Mouse (Mus musculus): ENCODE data around the gene Rundc3a. TPM values are rescaled to one million over a fixed set of nuclear protein-coding genes. Genes with fewer than 3 reads are reported as not detected.
A peak's percentile ranks its signal among the peaks of the same experiment; 100 is the strongest.
"Not testable (repeated sequence)": the region's sequence is repeated elsewhere in the genome, so short reads cannot be mapped to it uniquely, and the experiment has no call there.

Gene Rundc3a
- polyA plus RNA-seq, 1 experiment: 3.4 TPM

DNA sequence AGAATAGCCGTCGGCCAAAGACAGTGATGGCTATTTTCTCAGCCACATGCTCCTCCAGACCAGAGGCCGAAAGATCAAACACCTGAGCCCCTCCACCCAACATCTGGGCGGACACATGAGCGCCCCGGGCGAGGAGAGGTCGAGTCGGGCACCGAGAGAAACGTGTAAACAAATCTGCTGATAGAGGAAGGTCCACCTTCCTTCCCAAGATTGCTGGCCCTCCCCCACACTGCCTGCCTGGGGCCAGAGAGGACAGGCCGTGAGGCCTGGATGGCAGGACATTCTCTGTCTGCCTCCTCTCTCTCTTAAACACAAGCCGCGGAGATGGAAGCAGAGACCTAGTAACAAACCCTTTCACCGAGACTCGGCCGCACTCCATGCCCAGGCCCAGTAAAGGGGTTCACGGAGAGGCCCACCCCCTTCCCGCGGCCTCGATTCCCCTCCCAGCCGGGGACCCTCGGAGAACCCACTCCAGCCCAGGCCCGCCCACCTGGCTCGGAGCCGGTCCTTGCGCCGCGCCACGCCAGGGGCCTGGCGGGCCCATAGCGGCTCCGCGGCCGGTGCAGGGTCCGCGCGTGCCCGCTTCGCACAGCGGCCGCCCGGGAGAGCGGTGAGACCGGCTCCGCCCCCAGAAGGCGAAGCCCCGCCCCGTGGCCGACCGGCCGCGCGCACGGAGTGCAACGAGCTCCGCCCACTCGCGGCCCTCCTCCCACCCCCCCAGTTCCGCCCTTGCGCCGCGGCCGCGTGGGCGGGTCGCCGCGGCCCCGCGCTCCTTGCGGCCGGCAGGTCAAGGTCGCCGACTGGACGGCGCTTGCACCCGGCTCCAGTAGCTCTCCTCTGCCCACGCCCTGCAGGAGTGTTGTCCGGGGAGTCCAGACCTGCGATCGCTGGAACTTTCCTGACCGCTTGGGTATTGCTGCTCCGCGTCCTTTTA lies 14.0 kb downstream of the Rundc3a start:
- Histone ChIP-seq H3K27me3 (replicated peaks; ENCODE audit: control insufficient read depth, insufficient read depth, low read length) (no peaks in the 10 kb centered on the region), H3K4me1 (ENCODE audit: control insufficient read depth, insufficient read depth, low read length) (peaks cover 18% of the 10 kb centered on the region), H3K36me3 (ENCODE audit: control insufficient read depth, insufficient read depth, low read length) (peaks cover 6% of the 10 kb centered on the region), H3K27ac (ENCODE audit: insufficient read depth, low read depth, low read length) (peak overlapping the region; percentile 97), H3K4me3 (ENCODE audit: insufficient read depth, low read depth, low read length) (peak overlapping the region; percentile 81)
- WGBS: under 1% methylated on average over 85 of the region's 85 CpGs
- DNase-seq: peak; percentile 95
- TF ChIP-seq CTCF (conservative IDR thresholded peaks at IDR 0.05; ENCODE audit: insufficient read depth, insufficient read length, low read depth, low read length) (0 out of 2 replicates have a peak, but pooled peaks have one; percentile 0), POLR2A (IDR thresholded peaks at IDR 0.05; ENCODE audit: low read depth, low read length) (peak; percentile 24)

DNA sequence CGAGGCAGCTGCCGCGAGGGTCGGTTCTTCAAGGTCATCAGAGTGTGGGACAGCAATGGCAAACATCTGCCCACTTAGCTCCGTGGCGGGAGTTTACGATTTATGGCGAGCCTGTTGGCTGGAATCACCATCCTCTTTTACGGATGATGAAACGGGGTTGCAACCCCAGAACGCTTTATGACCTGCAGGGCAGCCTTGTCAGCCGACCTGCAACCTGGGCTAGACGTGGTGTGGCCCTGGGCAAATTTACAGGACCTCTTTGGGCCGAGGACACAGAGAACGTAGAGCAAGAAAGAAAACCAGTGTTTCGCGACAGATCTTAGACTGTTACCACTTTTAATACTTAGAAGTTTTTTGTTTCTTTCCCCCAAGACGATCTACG lies 14.6 kb downstream of the Rundc3a start, which contains the start of gene Slc25a39:
Gene Slc25a39, minus strand, starts transcription at position 113 of the 382 bp plus-strand sequence.
- Histone ChIP-seq H3K27me3 (replicated peaks; ENCODE audit: control insufficient read depth, insufficient read depth, low read length) (no peaks in the 10 kb centered on the region), H3K27ac (ENCODE audit: insufficient read depth, low read depth, low read length) (peak within 1 kb of the TSS; percentile 97), H3K36me3 (ENCODE audit: control insufficient read depth, insufficient read depth, low read length) (peaks cover 5% of the 10 kb centered on the region), H3K4me1 (ENCODE audit: control insufficient read depth, insufficient read depth, low read length) (peaks cover 18% of the 10 kb centered on the region), H3K4me3 (ENCODE audit: insufficient read depth, low read depth, low read length) (peak within 1 kb of the TSS; percentile 81)
- no peak for DNase-seq
- no peak for TF ChIP-seq POLR2A (IDR thresholded peaks at IDR 0.05; ENCODE audit: low read depth, low read length)
- TF ChIP-seq CTCF (conservative IDR thresholded peaks at IDR 0.05; ENCODE audit: insufficient read depth, insufficient read length, low read depth, low read length): no peak
- 0% methylated on average over 19 of the region's 19 CpGs for WGBS

DNA sequence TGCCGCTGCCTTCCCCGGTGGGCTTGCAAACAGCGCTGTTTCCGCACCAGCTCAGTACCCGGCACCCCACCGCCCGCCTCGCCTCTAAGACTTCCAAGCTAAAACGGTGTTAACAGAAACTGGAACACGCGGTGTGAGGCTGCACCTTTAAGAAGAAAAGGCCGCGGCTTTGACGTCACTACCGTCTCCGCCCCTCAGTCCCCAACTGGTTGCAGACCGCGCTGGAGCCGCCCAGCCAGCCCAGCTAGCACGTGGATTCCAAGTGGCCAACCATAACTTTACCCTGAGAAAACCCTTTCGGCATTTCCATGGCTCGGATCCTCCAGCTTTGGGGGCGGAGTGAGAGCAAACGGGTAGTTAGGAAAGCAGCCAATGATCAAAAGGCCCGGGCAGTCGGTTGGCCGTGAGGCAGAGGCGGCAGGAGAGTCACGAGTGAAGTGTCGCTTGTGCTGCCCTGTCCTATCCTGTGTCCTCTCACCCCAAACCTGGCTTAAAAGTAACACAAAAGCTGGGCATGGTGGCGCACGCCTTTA lies 15.2 kb downstream of the Rundc3a start:
- Histone ChIP-seq H3K4me1 (ENCODE audit: control insufficient read depth, insufficient read depth, low read length) (peaks cover 18% of the 10 kb centered on the region), H3K27ac (ENCODE audit: insufficient read depth, low read depth, low read length) (peak overlapping the region; percentile 97)
- under 1% methylated on average over 32 of the region's 32 CpGs for WGBS

DNA sequence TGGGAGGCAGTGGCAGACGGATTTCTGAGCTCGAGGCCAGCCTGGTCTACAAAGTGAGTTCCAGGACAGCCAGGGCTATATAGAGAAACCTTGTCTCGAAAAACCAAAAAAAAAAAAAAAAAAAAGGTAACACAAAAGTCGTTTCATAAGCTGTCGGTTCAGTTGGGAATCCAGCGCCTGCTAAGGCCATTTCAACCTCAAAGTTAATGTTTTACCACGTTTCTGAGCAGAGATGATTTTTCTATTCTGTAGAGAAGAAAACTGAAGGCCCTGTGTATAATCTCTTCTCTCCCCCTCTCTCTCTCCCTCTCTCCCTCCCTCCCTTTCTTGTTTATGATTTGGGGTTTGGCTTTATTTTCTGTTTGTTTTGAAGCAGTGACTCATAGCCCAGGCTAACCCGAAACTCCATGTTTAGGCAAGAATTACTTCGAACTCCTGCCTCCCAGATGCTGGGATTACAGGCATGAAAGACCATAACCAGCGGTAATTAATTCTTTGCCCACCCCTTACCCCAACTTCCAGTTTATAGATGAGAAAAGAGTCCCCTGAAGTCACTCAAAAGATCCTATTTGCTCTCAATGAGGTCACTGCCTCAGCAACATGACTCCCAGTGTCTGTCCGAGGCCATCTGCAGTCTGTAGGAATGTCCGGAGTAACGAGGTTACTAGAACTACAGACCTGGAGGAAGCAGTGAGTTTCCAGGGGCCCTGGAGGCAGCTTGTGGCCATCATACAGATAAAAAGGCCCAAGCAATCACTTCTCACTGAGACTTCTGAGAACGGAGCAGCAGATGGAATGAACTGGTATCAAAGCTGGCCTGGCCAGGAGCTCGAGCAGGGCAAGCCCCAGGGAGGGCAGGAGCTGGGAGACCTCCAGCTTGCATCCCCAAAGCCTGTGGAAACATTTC lies 15.9 kb downstream of the Rundc3a start:
- Histone ChIP-seq H3K4me1 (ENCODE audit: control insufficient read depth, insufficient read depth, low read length) (peaks cover 13% of the 10 kb centered on the region), H3K27ac (ENCODE audit: insufficient read depth, low read depth, low read length) (peak overlapping the region; percentile 80), H3K36me3 (ENCODE audit: control insufficient read depth, insufficient read depth, low read length) (no peaks in the 10 kb centered on the region), H3K27me3 (replicated peaks; ENCODE audit: control insufficient read depth, insufficient read depth, low read length) (no peaks in the 10 kb centered on the region), H3K4me3 (ENCODE audit: insufficient read depth, low read depth, low read length) (peak overlapping the region; percentile 30)
- WGBS: 26% methylated on average over 15 of the region's 15 CpGs
- DNase-seq: peak; percentile 73
- no peak for TF ChIP-seq POLR2A (IDR thresholded peaks at IDR 0.05; ENCODE audit: low read depth, low read length)
- no peak for TF ChIP-seq CTCF (conservative IDR thresholded peaks at IDR 0.05; ENCODE audit: insufficient read depth, insufficient read length, low read depth, low read length)

More for the DNA sequence above, 15.2 kb downstream of the Rundc3a start:
- no peaks in the 10 kb centered on the region for H3K27me3 ChIP-seq (replicated peaks; ENCODE audit: control insufficient read depth, insufficient read depth, low read length)
- H3K4me3 ChIP-seq (ENCODE audit: insufficient read depth, low read depth, low read length): peak overlapping the region; percentile 81
- peaks cover 3% of the 10 kb centered on the region for H3K36me3 ChIP-seq (ENCODE audit: control insufficient read depth, insufficient read depth, low read length)
- peak; percentile 81 for TF ChIP-seq POLR2A (IDR thresholded peaks at IDR 0.05; ENCODE audit: low read depth, low read length)
- no peak for TF ChIP-seq CTCF (conservative IDR thresholded peaks at IDR 0.05; ENCODE audit: insufficient read depth, insufficient read length, low read depth, low read length)
- DNase-seq: peak; percentile 100

DNA sequence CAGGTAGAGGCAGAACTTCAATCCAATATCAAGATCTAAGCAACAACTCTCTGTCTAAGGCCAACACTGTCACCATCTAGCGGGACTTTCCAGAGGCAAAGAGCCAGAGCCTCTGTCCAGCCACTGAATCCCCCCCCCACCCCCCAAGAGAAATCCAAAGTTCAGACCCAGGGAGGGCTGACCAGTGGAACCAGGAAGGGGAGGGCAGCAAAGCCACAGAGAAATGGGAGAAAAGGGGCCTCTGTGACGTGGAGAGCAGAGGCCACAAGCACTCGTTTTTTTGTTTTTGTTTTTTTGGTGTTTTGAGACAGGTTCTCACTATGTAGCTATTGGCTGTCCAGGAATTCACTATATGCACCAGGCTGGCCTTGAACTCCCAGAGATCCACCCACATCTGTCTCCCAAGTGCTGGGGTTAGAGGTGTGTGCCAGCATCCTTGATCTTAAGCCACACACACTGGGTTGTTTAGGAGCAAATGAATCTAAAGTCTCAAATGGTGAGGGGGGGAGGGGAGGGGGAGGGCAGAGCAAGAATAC lies 16.7 kb downstream of the Rundc3a start:
- DNase-seq: peak; percentile 70
- peaks cover 7% of the 10 kb centered on the region for H3K4me1 ChIP-seq (ENCODE audit: control insufficient read depth, insufficient read depth, low read length)
- no peaks in the 10 kb centered on the region for H3K27me3 ChIP-seq (replicated peaks; ENCODE audit: control insufficient read depth, insufficient read depth, low read length)
- WGBS: 61% methylated on average over 3 of the region's 3 CpGs
- no peak for TF ChIP-seq POLR2A (IDR thresholded peaks at IDR 0.05; ENCODE audit: low read depth, low read length)
- TF ChIP-seq CTCF (conservative IDR thresholded peaks at IDR 0.05; ENCODE audit: insufficient read depth, insufficient read length, low read depth, low read length): no peak
- no peak overlapping the region for H3K4me3 ChIP-seq (ENCODE audit: insufficient read depth, low read depth, low read length)
- H3K36me3 ChIP-seq (ENCODE audit: control insufficient read depth, insufficient read depth, low read length): no peaks in the 10 kb centered on the region
- peak overlapping the region; percentile 80 for H3K27ac ChIP-seq (ENCODE audit: insufficient read depth, low read depth, low read length)

DNA sequence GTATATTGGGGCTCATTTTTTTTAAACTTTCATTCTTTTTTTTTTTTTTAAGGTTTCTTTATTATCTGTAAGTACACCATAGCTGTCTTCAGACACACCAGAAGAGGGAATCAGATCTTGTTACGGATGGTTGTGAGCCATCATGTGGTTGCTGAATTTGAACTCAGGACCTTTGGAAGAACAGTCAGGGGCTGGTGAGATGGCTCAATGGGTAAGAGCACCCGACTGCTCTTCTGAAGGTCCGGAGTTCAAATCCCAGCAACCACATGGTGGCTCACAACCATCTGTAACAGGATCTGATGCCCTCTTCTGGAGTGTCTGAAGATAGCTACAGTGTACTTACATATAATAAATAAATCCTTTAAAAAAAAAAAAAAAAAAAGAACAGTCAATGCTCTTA lies 17.1 kb downstream of the Rundc3a start:
- not testable (repeated sequence) for H3K4me3 ChIP-seq (ENCODE audit: insufficient read depth, low read depth, low read length); H3K27me3 ChIP-seq (replicated peaks; ENCODE audit: control insufficient read depth, insufficient read depth, low read length); DNase-seq; H3K36me3 ChIP-seq (ENCODE audit: control insufficient read depth, insufficient read depth, low read length); H3K4me1 ChIP-seq (ENCODE audit: control insufficient read depth, insufficient read depth, low read length); H3K27ac ChIP-seq (ENCODE audit: insufficient read depth, low read depth, low read length)
- WGBS: 78% methylated on average over 3 of the region's 3 CpGs
